Mouse (Mus musculus) brain, embryonic 14.5 days (tissue): Measurements from ENCODE around the gene Il2.

ENCODE experiments used
- CTCF ChIP-seq: fragments of 200-500 bp; IDR thresholded peaks from 2 replicates; pipeline ENCODE4 v1.5.1; 2012; ENCODE audit warnings: inconsistent platforms, mild to moderate bottlenecking, moderate library complexity, borderline replicate concordance; ENCODE audit not compliant: insufficient read depth, insufficient read length; ENCODE audit errors: extremely low read depth
- POLR2A ChIP-seq: fragments of 200-500 bp; IDR thresholded peaks from 2 replicates; pipeline ENCODE4 v1.6.1; 2012; ENCODE audit warnings: mild to moderate bottlenecking, inconsistent platforms, borderline replicate concordance; ENCODE audit not compliant: poor library complexity, insufficient read depth, insufficient read length, severe bottlenecking; ENCODE audit errors: extremely low read depth

- TF ChIP-seq CTCF (no peak), POLR2A (no peak)
Observed at GRCm38 (mm10) chr3:37090721-37091120, 35.0 kb downstream of the Il2 start.
